Mouse (Mus musculus) cortical plate, adult 2 months (tissue): ENCODE measurements at regions not wholly inside any gene's neighbourhood (a gene's known extent, or its start where the extent isn't known, plus 50 kb on each side); places are given as distances from the start of the nearest gene placed in this dataset.

Experiments used
- H3K27ac ChIP-seq: fragments of 200-500 bp; 2 replicates; pipeline ENCODE4 v1.5.1; 2012; ENCODE audit warnings: low read length, control low read depth, inconsistent platforms; ENCODE audit not compliant: insufficient read depth
- H3K4me1 ChIP-seq: fragments of 200-500 bp; 2 replicates; pipeline ENCODE4 v1.6.1; 2011; ENCODE audit warnings: low read length; ENCODE audit not compliant: control insufficient read depth, insufficient read depth
- H3K4me3 ChIP-seq: fragments of 200-500 bp; 2 replicates; pipeline ENCODE4 v1.5.1; 2011; ENCODE audit warnings: mild to moderate bottlenecking, low read length, control low read depth; ENCODE audit not compliant: insufficient read depth
- CTCF ChIP-seq: fragments of 200-500 bp; IDR thresholded peaks from 2 replicates; pipeline ENCODE4 v1.5.1; 2011; ENCODE audit warnings: mild to moderate bottlenecking, control low read depth, low read length; ENCODE audit not compliant: insufficient read depth; ENCODE audit errors: extremely low read depth
- POLR2A ChIP-seq: fragments of 200-500 bp; IDR thresholded peaks from 2 replicates; pipeline ENCODE4 v1.6.1; 2011; ENCODE audit warnings: mild to moderate bottlenecking, low read length, control low read depth; ENCODE audit not compliant: insufficient read depth; ENCODE audit errors: extremely low read depth

DNA sequence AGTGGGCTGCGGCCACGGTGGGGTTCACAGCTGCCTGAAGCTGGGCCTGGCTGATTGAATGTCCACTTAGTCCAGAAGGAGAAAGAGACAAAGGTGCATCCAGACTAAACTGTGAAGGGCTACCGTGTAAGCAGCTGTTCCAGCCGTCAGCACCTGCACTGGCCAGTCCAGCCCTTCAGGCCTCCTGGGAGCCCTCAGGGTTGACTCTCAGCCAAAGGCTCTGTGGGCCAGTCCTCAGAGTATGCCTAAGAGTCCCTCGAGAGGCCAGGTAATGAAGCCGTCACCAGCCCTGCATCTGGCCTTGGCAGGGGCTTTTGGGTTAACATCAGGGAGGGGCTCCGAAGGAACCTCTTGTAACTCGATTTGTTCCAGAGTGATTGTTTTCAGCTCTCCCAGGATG, 187.4 kb downstream of the Gpd2 start:
- H3K27ac ChIP-seq: no peak overlapping the region
- H3K4me3 ChIP-seq: no peak overlapping the region
- no peak for TF ChIP-seq CTCF
- no peak for TF ChIP-seq POLR2A
- no peaks in the 10 kb centered on the region for H3K4me1 ChIP-seq

DNA sequence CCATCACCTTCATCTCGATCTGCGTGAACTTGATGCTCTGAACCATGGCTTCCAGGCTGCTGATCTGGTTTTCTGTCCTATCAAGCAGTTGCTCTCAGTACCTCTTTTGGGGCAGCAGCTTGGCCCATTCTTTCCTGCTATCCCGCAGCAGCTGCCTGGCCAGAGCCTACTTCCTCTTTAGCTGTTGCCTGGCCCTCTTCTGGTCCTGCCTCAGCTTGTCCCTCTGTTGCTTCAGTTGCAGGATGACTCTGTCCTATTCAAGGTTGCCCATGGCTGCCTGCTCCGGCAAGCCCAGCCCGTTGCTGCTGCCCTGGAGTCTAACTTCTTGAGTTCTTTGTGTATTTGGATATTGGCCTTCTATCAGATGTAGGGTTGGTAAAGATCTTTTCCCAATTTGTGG, 188.0 kb downstream of the Gpd2 start:
- H3K4me3 ChIP-seq: no peak overlapping the region
- no peak overlapping the region for H3K27ac ChIP-seq
- H3K4me1 ChIP-seq: no peaks in the 10 kb centered on the region
- TF ChIP-seq CTCF (no peak), POLR2A (no peak)

DNA sequence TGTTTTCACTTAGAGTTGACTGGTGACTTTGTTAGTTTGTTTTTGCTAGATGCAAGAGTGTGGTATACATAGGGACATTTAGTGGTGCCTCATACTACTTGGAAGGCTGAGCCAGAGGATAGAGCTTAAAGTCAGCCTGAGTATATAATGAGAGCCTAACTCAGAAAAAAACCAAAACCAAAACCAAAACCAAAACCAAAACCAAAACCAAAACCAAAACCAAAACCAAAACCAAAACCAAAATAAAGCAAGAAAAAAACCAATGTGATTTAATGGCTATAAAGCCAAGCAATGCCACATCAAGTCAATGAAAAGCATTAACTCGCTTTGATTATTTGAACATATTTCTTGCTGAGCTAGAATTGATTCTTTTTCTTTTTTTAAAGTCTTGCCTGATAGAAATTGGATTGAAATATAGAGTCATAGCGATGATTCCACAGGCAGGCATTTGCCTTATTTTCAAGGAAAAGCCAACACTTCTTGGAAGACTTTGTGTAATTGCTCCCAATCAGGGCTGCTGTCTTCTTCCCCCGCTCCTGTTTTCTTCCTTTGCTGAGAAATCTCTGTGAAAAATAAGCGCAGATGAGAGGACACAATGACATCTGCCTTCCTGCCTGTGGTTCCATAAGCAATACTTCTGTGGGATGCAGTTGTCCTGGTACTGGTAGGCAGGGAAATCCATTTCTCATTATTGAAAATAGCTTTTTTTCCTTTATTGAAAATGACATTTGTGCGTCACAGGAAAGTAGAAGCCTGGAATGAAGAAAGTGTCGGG, 213.7 kb downstream of the Gpd2 start:
- Histone ChIP-seq H3K4me3 (no peak overlapping the region), H3K4me1 (no peaks in the 10 kb centered on the region), H3K27ac (no peak overlapping the region)
- TF ChIP-seq CTCF: no peak
- no peak for TF ChIP-seq POLR2A

DNA sequence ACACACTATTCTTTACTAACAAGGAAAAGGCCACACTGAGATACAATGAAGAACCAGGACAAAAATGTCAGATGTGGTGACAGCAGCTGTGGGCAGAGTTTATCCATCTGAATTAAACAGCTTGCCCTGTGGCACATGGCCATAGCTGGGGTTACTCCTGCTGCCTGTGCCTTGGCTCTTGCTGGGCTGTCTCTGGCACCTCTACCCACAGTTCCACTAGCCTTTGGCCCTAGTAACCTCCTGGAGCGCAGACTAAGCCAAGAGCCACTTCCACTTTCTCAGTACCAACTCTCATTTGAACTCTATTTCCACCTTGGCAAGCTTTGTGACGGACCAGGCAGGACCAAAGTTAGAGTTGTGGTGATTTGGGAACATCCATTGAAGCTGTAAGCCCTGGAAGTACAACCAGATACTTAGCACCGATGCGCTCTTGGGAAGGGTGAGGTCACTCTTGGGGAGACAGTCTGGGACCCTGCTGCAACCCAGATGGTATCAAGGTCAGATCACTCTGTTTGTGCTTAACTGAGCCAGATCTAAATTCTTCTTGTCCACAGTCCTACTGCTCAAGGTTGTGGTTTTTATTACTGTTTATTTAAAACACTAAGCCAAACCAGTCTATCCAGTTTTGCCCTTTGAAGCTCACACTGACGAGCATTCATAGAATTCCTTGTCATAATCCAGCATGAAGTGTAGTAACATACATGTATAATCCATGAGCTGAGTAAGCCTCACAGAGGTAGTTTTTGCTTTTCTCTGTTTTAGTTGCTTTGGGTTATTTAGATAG, 216.7 kb downstream of the Gpd2 start:
- TF ChIP-seq CTCF (no peak), POLR2A (no peak)
- no peak overlapping the region for H3K4me3 ChIP-seq
- H3K27ac ChIP-seq: no peak overlapping the region
- H3K4me1 ChIP-seq: no peaks in the 10 kb centered on the region

DNA sequence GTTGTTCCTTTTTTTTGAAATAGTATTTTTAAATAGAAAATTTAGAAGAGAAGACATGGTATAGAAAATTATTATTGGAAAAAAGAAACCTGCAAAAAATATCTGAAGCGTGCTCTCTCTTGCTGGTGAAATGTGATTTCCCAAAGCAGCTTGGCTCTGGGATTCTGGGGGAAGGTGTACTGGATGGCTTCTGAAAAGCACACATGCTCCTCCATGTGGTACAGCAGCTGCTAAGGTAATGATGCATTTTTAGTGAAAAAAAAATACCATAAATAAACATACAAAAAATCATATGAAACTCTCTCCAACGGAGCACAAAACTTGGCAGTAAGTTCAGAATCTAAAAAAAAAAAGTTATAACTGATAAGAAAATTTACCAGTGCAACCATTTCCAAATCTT, 222.5 kb downstream of the Gpd2 start:
- Histone ChIP-seq H3K4me3 (no peak overlapping the region), H3K27ac (no peak overlapping the region), H3K4me1 (no peaks in the 10 kb centered on the region)
- TF ChIP-seq POLR2A (no peak), CTCF (no peak)

DNA sequence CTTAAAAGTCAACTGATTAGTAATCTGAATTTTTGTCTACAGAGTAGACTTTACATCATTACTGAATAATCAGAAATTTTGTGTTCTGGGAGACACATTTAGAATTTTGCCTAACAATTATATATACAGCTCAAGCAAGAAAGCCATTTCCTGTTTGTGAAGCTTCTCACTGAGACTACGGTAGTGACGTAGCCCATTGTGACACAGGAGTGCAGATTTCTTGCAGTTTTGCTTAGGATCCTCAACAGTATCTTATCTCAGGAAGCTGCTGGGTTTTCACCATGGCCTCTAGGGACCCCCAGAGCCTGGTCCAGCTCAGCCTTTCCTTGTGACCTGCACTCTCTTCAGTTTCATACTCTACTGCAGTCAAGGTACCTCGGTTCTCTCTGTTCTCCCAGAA, 236.4 kb downstream of the Gpd2 start:
- no peak overlapping the region for H3K4me3 ChIP-seq
- H3K4me1 ChIP-seq: no peaks in the 10 kb centered on the region
- TF ChIP-seq POLR2A: no peak
- no peak for TF ChIP-seq CTCF
- no peak overlapping the region for H3K27ac ChIP-seq

DNA sequence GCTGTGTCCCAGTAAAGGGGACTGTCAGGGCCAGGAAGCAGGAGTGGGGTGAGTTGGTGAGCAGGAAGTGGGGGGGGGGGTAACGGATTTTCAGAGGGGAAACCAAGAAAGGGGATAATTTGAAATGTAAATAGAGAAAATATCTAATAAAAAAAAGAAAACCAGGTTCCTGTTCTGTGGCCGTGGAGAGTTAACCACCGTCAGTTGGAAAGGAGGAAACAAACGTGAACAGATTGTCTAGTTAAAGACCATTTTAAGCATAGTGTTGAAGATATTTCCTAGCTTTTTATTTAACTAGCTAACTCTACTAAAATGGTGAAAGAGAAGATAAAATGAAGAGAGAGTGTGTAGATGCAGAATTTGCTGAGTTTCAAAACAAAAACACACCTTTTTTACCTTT, 254.7 kb downstream of the Gpd2 start:
- no peak for TF ChIP-seq POLR2A
- TF ChIP-seq CTCF: no peak
- Histone ChIP-seq H3K4me1 (no peaks in the 10 kb centered on the region), H3K4me3 (no peak overlapping the region), H3K27ac (no peak overlapping the region)

DNA sequence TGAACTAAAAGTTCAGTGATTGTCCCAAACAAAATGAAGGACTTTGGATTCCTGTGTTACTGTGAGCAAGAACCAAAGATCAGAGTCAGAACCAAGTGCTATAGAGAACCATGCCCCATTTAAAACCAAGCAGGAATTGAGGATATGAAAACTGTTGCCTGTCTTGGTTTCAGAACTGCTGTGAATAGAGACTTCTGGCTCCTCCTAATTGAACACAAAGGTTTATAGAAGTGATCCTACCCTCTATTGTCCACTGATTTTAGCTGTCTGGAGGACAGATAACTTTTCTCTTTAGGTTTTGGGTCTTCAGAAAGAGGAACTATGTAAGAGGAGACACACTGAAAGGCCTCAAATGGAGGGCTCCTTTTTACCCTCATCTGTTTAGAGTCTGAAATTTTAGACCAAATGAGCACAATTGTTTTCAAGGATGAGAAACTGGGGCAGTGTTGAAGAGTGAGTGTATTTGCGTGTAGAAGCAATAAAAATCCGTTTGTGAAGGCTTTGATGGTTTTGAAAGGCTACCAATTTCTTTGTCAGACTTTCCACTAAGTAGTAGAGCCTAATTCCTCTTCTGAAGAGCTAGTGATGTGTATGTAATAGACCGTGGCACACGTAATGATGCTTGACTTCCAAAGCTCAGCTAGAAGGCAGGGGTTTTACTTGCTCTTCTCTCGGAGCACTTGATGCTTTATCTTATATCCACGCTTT, 255.6 kb downstream of the Gpd2 start:
- Histone ChIP-seq H3K4me3 (no peak overlapping the region), H3K4me1 (no peaks in the 10 kb centered on the region), H3K27ac (no peak overlapping the region)
- TF ChIP-seq POLR2A (no peak), CTCF (no peak)

DNA sequence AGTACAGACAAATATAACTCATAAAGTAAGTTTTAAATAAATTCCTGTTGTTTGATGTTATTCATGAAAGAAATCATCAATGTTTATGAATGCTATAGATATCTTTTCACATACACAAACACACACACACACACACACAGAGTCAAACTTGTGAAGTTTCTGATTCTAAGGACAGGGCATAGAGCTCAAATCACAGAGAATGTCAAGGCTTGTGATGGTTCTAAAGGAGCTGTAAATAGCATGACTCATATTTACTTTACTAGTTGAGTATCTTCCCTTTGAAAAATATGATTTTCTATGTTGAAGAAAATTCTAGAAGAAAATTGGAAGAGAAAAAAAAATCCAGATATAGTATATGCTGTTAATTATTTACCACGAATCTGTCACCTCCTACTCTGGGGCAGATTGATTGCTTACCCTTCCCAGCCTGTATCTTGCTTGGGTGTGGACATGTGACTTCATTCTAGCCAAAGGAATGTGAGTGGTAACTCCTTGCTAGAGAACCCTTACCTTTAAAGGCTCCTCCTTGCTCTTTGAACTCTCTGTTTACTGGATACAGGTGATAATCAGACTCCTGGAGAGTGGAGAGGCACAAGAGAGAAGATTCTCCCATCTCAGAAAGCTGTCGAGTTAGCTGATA, 259.0 kb downstream of the Gpd2 start:
- H3K4me1 ChIP-seq: no peaks in the 10 kb centered on the region
- no peak for TF ChIP-seq POLR2A
- no peak for TF ChIP-seq CTCF
- no peak overlapping the region for H3K27ac ChIP-seq

More for the DNA sequence above, 259.0 kb downstream of the Gpd2 start:
- no peak overlapping the region for H3K4me3 ChIP-seq
